Mouse (Mus musculus) CD4-positive helper T cell, adult 2 months (primary cell): Measurements from ENCODE around the gene Hltf.
"Not testable (repeated sequence)": the region's sequence is repeated elsewhere in the genome, so short reads cannot be mapped to it uniquely, and the experiment has no call there.

Experiments used
- DNase-seq: peaks from one replicate; pipeline ENCODE4 v3.0.0-alpha.2; 2012; ENCODE audit warnings: low read depth, missing footprints, low spot score

Hltf gene

DNA sequence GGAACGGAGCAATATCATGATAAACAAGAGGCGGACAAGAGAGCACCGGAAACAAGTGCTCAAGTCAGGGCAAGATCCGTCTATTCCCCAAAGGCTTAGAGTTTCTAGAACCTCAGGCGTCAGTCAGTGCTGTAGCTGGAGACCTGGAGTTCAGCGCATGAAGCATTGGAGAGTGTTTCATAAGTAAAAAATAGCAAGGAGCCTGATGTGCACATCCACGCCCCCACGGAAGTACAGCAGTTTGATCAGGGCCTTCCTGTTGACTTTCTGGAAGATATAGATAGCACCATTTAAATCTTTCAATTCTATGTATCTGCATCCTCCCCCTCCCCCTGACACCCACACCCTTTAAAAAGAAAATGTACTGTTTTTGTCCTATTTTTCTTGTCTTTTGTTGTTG, 46.7 kb downstream of the Hltf start:
- peak; percentile 36 for DNase-seq

DNA sequence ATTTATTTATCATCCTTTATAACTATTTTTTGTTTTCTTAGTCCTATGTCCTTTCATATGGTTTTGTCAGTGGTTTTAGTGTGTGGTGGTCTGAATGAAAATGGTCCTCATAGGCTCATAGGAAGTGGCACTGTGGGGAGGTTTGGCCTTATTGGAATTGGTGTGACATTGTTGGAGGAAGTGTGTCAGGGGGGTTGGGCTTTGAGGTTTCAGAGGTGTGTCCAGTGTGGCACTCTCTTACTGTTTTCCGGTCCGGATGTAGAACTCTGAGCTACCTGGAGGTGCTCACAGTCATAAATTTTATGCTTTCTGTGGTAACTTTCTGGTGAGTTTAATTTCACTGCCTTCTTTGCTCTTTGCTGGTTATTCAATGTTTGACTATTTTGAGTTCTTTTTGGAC, 47.2 kb downstream of the Hltf start:
- DNase-seq = peak; percentile 77

DNA sequence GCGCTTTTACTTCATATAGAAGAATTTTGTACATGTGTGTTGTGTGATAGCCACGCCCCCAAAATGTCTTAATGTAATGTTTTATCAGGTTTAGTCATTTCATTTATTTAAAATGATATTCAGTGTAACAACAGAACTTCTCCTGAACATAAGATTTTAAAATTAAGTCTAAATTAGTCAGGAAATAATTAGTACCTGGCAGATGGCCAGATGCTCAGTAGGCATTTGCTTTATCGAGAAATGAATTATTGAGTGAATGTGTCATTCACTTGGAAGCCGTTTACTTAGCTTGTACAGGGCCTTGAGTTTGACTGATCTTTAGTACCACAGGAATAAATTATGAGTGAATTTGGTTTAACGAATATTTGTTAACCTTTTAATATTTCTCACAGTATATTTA, 51.3 kb downstream of the Hltf start:
- DNase-seq = no peak

DNA sequence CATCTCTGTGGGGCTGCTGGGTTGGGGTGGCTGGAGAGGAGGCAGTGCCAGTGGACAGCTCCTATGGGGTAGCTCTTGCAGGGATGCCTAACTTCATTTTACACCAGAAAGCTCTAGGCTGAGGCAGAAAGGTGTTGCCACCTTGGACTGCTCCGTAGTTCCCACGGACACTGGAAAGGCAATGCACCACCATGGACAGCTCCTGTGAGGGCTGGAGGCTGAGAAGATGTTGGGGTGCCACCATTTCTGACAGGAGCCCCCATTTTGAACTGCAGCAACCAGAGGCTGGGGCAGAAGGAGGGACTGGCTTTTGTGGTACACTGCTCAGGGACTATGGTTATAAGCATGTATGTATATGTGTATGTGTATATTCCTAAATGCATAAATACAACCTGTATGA, 54.3 kb downstream of the Hltf start:
- no peak for DNase-seq

DNA sequence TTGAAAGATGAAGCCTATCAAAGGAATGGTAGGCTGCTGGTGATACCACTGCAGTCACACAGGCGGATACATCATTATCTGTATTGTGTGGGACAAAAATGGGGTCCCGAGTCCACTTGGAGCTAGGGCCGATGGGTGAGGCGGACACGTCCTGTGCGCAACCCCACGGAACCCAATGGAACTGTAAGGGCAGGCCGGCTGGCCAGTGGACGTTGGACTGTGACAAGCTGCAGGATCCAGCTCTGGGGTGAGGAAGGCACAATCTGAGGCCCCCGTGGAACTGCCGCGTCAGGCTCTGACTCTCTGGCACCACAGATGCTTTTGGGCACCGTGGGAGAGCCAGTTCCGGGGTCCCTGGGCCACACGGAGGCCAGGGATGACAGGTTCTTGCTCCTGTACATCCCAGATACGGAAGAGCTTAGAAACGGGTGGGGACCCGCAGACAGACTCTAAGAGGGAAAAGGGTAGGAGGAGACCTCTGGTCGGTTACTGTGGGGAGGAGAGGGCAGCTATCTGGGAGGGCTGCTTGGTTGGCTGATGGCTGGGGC, 61.5 kb downstream of the Hltf start:
- DNase-seq = no peak

DNA sequence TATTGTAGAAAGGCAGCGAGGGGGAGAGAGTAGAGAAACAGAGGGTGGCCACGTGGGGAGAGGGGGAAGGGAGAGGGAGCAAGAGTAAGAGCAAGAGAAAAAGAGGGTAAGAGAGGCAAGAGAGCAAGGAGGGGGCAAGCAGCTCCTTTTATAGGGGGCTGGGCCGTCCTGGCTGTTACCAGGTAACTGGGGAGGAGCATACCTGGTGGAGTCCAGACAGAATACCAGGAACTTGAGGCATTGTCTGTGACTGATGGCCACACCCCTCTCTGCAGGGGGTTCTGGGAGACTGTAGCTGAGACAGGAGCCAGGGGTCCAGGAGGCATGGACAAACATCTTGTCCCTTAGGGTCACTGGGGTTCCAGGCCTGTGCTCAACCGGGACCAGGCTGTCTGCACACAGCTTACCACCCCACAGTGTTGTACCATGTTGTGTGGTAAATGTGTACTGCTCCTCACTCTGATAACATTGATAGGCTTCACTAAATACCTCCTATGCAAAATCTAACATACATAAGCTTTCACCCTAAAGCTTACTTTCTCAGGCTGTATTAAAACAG, 62.2 kb downstream of the Hltf start:
- DNase-seq = no peak

DNA sequence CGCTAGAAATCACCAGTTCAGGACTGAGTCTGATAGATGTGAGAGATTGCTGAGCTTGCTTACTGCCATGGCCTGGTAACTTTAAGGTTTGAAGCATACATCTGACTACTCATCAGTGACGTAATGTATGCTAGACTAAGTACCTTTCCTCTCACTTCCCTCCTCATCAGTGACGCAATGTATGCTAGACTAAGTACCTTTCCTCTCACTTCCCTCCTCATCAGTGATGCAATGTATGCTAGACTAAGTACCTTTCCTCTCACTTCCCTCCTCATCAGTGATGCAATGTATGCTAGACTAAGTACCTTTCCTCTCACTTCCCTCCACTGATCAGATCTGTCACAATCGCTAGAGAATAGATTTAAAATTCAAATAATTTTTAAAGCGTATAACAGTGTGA, 64.0 kb downstream of the Hltf start:
- DNase-seq = not testable (repeated sequence)

DNA sequence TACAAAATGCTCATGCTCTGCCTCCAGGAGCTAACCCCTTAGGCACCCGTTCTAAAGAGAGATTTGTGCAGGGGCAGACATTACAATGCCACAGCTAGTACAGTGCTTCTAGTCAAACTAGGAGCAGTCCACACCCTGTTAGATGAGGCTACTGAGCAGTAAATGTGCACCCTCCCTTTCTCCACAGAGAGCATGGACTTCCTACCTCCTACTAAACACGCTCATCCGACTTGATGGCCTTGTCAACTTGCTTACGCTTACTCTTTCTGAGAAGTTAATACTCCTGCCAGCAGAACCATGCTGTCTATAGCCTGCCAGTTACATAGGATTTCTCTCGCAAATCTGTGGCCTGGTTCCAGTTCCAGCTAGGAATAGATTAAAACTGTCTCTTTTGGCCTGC, 68.0 kb downstream of the Hltf start:
- DNase-seq = no peak

DNA sequence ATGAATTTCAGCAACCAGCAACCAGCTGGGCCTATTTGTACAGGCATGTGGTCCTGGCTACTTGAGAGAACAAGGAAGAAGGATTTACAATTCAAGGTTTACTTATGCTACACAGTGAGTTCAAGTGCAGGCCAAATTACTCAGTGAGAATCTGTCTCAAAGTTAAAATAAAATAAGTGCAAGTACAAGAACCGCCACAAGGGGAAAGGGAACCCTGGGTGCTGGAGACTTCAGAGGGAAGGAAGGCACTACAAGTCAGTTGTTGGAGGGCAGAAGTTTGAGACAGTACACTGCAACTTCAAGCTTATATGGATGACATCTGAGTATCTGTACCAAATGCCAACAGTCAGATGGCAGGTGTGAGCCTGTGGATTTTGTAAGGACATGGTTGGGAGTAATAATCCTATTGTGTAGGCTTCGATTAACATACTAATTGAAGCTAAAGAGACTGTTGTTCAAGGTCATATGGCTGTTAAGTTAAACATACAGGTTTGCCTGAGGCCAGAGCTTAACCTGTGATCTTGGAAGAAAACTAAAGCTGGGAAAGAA, 69.5 kb downstream of the Hltf start:
- no peak for DNase-seq

DNA sequence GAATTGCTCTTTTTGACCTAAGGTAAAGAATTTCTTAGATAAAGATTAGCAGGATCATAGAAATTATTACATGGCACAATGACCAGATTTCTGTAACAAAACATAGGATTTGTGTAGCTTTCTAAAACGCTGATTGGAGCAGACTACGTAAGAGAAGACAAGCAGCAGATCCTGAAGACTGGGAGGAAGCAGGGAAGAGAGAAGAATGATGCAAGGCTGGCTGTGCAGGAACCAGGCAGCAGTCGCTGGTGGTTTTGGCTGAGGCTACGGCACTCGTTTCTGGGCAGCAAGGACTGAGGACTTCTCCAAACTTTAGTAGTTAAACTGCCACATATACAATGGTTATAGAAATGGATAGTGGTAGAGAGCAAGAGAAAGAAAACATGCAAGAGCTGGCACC, 71.9 kb downstream of the Hltf start:
- no peak for DNase-seq

DNA sequence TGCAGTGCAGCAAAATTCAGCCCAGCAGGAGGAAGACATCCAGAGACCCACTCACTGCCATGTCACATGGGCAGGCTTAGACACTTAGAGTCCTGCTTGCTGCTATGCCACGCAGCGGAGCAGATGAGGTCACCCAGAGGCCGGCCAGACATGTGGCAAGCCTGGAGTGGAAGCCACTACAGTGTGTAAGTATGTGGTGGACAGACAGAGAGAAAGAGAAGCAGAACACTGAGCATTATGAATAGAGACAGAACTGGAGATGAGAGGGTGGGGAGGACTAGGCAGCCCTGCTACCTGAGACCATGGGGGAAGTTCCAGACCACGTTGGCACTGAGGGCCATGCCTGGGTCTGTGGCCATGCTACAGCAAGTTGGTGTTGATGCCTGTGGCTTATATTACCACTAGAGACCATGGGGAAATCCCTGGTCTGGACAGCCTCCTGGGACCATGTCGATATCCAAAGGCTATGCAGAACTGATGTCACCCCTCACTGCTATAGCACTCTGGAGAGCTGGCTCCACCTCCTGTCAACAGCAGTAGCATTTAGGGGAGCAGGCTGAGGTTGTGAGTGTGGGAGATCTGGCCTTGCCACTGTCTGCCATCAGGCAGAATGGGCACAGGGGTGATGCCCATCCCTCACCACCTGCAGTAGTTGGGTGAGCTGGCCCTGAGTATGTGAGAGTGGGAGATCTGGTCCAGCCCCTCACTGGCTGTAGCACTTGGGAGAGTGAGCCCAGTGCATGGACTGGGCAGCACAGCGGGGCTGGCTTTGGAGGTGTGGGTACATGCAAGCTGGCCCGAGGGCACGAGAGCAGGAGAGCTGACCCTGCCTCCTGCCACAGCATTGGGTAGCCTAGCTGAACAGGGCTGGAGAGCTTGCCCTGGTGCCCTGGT, 73.1 kb downstream of the Hltf start:
- DNase-seq = no peak

DNA sequence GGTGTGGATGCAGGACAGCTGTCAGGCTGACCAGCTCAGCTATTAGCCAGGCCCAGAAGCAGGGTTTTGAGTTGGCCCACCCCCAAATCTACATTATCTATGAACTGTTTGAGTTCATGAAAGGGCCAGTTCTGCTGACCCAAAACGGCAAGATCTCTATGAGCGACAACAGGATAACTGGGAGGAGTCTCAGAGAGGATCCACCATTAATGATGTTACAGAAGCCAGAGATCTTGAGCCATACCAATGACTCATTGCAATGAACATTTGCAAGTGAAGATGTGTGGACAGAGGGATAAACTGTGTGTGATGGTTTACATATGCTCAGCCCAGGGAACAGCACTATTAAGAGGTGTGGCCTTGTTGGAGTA, 73.7 kb downstream of the Hltf start:
- DNase-seq = no peak

DNA sequence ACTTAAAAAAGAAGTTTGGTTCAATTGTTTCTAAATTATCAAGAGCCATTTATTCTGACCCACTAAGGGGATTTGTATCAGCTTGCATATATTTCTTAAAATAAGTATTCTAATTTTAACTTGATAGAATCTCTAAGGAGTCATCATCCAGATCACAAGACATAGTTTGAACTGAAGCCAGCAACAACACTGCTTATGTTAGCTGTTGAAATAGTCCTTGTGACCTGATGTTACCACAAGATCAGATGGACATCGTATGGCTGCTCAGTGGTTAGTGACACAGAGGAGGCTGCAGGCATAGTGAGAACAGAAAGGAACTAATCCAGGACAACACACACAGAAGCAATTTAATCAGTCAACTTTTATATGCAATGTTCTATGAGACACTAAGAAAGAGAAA, 75.1 kb downstream of the Hltf start:
- DNase-seq = no peak

DNA sequence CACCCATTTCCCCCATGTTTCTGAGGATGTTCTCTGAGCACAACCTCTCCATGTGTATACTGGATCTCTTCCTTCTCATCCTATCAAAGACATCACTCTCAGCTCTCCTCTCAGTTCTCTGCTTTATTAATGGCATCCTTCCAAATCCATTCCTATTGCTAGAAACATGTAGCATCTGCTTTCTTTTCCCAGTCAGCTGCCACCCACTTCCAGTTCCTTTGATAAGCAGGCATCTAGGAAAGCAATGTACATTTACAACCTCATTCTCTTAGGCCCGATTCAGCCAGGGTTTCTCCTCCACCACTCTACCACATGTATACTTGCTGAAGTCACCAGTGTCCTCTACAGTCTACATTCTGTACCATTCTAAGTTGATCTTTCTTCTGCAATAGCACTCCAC, 76.1 kb downstream of the Hltf start:
- DNase-seq = no peak

DNA sequence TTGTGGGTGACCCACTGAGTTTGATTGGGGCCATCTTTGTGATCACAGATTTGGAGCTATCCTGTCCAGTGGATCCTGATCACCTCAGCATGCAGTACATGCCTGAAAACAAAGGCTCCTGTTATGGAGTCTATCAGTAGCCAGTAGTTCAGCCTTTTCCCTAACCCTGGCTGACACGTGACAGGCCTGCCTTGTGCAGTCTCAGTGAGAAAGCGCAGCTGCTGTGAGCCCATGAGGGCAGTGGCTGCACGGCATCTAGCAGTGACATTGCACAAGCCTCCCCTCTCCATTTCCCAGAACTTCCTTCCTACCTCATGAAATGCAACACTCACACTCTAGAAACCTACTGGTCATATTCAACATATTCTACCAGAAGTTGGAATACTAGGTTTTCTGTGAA, 76.9 kb downstream of the Hltf start:
- no peak for DNase-seq

DNA sequence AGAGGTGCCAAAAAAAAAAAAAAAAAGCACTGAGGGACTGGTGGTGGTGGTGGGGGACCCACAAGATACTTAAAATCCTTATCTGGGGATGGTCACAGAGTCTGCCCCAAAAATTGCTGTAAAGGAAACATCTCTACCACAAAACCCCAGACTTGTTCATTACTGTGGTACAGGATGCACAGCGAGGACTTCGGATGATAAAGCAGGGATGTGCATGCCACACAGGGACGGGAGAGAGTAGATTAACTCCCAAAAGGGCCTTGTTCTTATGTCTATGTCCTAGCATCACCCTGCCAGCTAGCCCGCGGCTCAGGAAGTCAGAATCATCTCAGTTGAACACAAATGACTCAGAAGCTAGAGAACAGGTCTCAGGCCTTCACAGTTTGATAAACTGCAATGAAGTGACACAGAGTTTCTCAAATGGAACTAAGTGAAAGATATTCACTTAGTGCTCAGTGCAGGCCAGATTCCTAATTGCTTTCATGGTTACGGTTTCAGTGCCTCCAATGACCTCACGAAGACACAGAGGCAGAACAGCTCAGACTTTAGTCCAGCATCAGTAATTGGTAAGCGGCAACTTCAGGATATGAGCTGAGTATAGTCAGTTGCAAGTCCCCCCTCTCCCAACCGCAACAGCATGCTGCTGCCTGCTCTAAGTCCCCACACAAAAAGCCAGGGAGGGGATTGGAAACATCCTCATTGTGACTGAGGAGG, 79.4 kb downstream of the Hltf start:
- no peak for DNase-seq

DNA sequence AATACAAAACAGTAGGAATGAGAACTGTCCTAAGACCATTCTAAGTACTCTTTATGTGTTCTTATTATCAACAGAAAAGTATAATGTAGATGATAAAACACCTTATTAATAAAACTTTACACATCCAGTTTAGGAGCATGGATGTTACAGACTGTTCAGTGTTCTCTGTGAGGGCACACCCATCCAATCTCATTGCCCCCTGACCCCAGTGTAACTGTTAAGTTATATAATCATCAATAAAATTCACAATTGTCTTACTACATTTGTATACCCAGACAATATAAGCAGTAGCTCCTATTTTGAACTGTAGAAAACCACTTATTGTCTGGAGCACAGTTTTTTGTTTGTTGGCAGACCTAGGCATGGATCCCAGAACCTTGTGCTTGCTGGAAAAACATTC, 83.6 kb downstream of the Hltf start:
- no peak for DNase-seq

DNA sequence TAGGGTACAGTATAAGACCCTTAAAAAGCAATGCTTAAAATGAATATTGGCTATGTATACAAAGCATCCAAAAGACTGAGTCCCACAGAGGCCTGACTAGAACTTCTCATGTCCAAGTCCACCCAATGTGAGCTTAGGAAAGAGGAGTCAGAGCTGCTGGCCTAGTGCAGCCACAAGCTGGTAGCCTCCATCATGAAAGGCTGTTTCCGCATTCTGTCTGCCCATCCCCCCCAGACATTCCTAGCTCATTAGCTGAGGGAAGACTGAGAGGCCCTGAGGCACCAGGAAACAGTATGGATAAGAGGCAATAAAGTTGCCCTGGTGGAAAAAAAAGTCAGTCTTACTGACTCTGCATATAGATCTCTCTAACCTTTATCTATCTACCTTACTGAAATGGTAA, 84.1 kb downstream of the Hltf start:
- no peak for DNase-seq

DNA sequence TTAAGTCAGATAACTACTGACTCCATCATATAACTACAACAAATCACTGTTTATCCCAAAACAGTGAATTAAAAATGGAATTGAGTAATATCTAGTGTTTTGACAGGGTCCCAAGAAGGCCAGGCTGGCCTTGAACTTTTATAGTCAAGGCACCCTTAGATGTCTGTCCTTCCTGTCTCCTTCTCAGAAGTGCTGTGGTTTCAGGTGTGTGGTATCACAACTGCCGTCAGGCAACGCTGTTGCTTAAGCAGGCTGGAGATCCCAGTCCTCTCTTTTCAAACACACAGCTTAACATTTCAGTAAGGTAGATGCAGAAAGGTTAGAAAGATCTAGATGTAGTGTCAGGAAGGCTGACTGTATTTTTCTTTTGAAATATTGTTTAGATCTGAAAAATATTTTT, 84.5 kb downstream of the Hltf start:
- peak; percentile 32 for DNase-seq

DNA sequence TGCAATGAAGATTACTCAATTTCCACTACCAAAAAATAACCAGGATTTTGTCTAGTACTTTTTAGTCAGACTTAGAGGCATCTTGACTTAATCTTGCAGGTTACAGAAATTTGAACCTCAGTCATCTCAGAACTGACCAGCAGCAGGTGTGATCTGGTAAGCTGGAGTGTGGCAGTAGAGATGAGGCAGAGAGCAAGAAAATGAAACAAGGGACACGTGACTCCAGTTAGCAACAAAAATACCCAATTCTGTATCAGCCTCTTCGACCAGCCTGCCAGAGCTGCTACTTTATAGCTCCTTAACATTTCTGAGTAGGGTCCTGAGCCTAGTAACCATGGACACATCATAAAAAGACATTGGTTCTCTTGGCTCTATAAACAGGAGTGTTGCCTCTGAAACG, 85.0 kb downstream of the Hltf start:
- DNase-seq = no peak

DNA sequence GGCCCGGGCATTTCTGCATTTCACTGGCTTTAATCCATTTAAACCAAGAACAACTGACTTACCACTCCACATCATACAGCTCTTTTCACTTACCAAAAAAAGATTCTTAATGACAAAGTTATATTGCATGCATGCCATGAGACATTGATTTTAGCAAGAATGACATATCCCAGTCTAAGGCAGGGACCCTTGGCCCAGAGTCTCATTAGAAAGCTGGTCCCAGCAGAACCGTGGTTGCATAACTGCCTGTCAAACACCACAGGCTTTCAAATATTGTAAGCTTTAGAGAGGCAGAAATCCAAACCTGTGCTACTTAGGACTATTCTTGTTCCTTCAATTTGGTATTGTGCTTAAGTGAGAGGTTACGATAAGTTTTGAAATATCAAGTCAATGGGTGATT, 86.1 kb downstream of the Hltf start:
- no peak for DNase-seq

DNA sequence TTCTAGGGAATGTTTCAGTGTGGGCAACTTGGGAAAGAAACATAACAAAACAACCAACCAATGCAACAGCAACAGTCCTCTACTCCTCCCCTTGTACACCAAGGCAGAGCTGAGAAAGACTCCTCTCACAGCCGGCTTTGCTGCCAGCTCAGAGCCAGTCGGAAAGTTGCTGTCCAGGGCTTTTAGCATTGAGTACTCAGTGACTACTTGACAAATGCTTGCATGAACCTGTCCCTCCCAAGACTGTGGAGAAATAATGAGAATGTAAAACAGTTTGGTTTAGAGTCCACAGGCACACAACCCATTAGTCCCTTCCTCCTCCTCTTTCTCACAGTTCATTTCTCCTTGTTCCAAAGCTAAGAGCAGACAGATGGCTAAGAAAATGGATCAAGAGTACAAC, 86.8 kb downstream of the Hltf start:
- DNase-seq = no peak
